Mouse (Mus musculus) midbrain, postnatal 0 days (tissue): ENCODE measurements around the gene 2010109A12Rik. TPM values are rescaled to one million over a fixed set of nuclear protein-coding genes. Genes with fewer than 3 reads are reported as not detected.

Source experiments
- ATAC-seq: fragments of 200-750 bp; cut with Nextera tagmentation; 2 replicates; pipeline ENCODE4 v1.8.0; 2017; ENCODE audit warnings: moderate number of reproducible peaks, mild to moderate bottlenecking, moderate TSS enrichment, moderate library complexity; ENCODE audit not compliant: low FRiP score
- DNase-seq: peaks from one replicate; pipeline ENCODE4 v3.0.0-alpha.2; 2015; ENCODE audit warnings: low spot score
- H3K27ac ChIP-seq: fragments of 300-500 bp; sonication (generic); 2 replicates; pipeline ENCODE4 v1.5.1; 2014; ENCODE audit warnings: low read depth, mild to moderate bottlenecking, low read length, mixed read lengths
- H3K27me3 ChIP-seq: fragments of 300-500 bp; sonication (generic); 2 replicates; pipeline ENCODE4 v1.6.1; 2014; ENCODE audit warnings: low read length, control low read depth, mixed read lengths; ENCODE audit not compliant: insufficient read depth
- H3K36me3 ChIP-seq: fragments of 300-500 bp; sonication (generic); 2 replicates; pipeline ENCODE4 v1.6.1; 2014; ENCODE audit warnings: low read length, control low read depth, mixed read lengths; ENCODE audit not compliant: insufficient read depth
- H3K4me1 ChIP-seq: fragments of 300-500 bp; sonication (generic); 2 replicates; pipeline ENCODE4 v1.6.1; 2014; ENCODE audit warnings: mild to moderate bottlenecking, control low read depth, antibody characterized with exemption, low read length, mixed read lengths; ENCODE audit not compliant: insufficient read depth
- H3K4me2 ChIP-seq: fragments of 300-500 bp; sonication (generic); 2 replicates; pipeline ENCODE4 v1.6.1; 2014; ENCODE audit warnings: low read depth, mild to moderate bottlenecking, low read length, mixed read lengths; ENCODE audit not compliant: poor library complexity, severe bottlenecking
- H3K4me3 ChIP-seq: fragments of 300-500 bp; sonication (generic); 2 replicates; pipeline ENCODE4 v1.5.1; 2014; ENCODE audit warnings: low read depth, mild to moderate bottlenecking, low read length, moderate library complexity
- H3K9ac ChIP-seq: fragments of 300-500 bp; sonication (generic); replicated peaks from 2 replicates; pipeline ENCODE4 v1.6.1; 2014; ENCODE audit warnings: mild to moderate bottlenecking, low read length, moderate library complexity, mixed read lengths; ENCODE audit not compliant: poor library complexity, severe bottlenecking
- H3K9me3 ChIP-seq: fragments of 300-500 bp; sonication (generic); 2 replicates; pipeline ENCODE4 v1.6.1; 2016; ENCODE audit warnings: low read length, control low read depth
- CTCF ChIP-seq: IDR thresholded peaks from 2 replicates; pipeline ENCODE4 v1.5.1; 2016; ENCODE audit warnings: antibody characterized with exemption, mild to moderate bottlenecking
- WGBS: fragments of 180-500 bp; shearing (Covaris S2); extraction: QIAGEN DNeasy Blood & Tissue Kit; methylation state at CpG from one replicate; pipeline ENCODE4 v1.1.7; 2014; 5-methylcytosine and 5-hydroxymethylcytosine counted together
- polyA plus RNA-seq: library from polyadenylated mRNA; unstranded; fragments of >200 nt; fragmentation: Nextera tagmentation; extraction: Ambion mirVana; gene quantifications from 2 replicates; pipeline ENCODE4 v1.2.1, GENCODE M21; 2015
- total RNA-seq: library from RNA; depleted of rRNA; stranded (reverse); fragments of >200 nt; gene quantifications from 2 replicates; pipeline ENCODE4 v1.2.3, GENCODE M21; 2014

Gene 2010109A12Rik
- total and polyA plus RNA-seq, 2 experiments from 2014 or later, result 0.27 TPM; not detected in 1

- Histone ChIP-seq H3K4me1 (no peaks in the 10 kb centered on the region), H3K36me3 (peaks cover 29% of the 10 kb centered on the region), H3K27me3 (no peaks in the 10 kb centered on the region), H3K27ac (no peak overlapping the region), H3K4me3 (no peak overlapping the region), H3K9ac (no peak overlapping the region), H3K4me2 (no peak overlapping the region), H3K9me3 (no peaks in the 10 kb centered on the region)
- DNase-seq (no peak), ATAC-seq (no peak)
- 86% methylated on average over 6 of the region's 6 CpGs for WGBS
- TF ChIP-seq CTCF, result no peak
Observed at GRCm38 (mm10) chr5:93174675-93175074, 31.6 kb upstream of the 2010109A12Rik start.

GRCm38 (mm10) chr5:93178616-93179015 lies 27.7 kb upstream of the 2010109A12Rik start:
- TF ChIP-seq CTCF, result no peak
- Histone ChIP-seq H3K9ac (no peak overlapping the region), H3K4me1 (no peaks in the 10 kb centered on the region), H3K27me3 (no peaks in the 10 kb centered on the region), H3K36me3 (peaks cover 13% of the 10 kb centered on the region), H3K4me2 (no peak overlapping the region), H3K4me3 (no peak overlapping the region), H3K9me3 (no peaks in the 10 kb centered on the region), H3K27ac (no peak overlapping the region)
- DNase-seq, result no peak
- 85% methylated on average over 6 of the region's 6 CpGs for WGBS
- ATAC-seq, result no peak

DNA sequence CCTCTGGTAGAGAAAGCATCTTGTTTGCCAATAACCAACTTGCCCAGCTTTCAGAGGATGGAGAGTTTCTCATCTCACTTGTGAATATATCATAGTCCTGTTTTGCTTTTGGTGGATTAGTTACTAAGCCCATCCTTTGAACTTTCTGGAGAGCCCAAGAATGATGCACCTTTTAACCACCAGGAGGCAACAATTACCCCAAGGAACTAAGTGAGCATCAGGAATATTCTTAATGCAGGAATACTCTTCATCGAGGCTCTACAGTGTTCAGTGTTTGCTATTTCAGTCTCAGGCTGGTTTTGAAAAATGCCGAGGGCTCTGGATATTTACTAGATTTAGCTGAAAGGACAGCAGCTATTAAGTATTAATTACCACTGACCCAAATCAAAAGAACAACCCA lies 26.1 kb upstream of the 2010109A12Rik start:
- Histone ChIP-seq H3K9ac (no peak overlapping the region), H3K27me3 (no peaks in the 10 kb centered on the region), H3K9me3 (no peaks in the 10 kb centered on the region), H3K27ac (no peak overlapping the region), H3K4me3 (no peak overlapping the region), H3K4me2 (no peak overlapping the region), H3K36me3 (peaks cover 14% of the 10 kb centered on the region), H3K4me1 (no peaks in the 10 kb centered on the region)
- 61% methylated on average over 2 of the region's 2 CpGs for WGBS
- TF ChIP-seq CTCF, result peak; percentile 68
- no peak for ATAC-seq
- DNase-seq, result peak; percentile 35

DNA sequence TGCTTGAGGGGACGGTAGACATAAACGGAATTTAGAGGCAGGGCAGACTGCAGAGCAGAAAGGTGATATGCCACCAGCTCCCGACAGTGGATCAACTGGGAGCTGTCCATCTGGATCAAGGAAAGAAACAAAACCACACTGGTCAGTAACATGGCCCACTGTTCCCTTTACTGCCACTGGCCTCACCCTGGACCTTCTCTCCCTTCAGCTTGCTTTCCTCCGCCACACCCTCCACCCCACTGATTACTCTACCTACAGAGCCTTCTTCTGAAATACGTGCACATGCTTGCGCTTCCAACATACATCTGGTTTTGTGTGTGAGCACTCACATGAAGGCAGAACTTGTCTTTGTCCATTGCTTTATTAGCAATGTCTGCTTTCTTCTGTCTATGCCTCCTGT lies 23.0 kb upstream of the 2010109A12Rik start:
- H3K36me3 ChIP-seq, result peaks cover 16% of the 10 kb centered on the region
- no peaks in the 10 kb centered on the region for H3K27me3 ChIP-seq
- DNase-seq (no peak), ATAC-seq (no peak)
- no peak for TF ChIP-seq CTCF
- H3K4me3 ChIP-seq, result no peak overlapping the region
- H3K4me1 ChIP-seq, result no peaks in the 10 kb centered on the region
- H3K9me3 ChIP-seq, result no peaks in the 10 kb centered on the region
- 75% methylated on average over 6 of the region's 6 CpGs for WGBS
- H3K4me2 ChIP-seq, result no peak overlapping the region
- H3K9ac ChIP-seq, result no peak overlapping the region
- no peak overlapping the region for H3K27ac ChIP-seq

DNA sequence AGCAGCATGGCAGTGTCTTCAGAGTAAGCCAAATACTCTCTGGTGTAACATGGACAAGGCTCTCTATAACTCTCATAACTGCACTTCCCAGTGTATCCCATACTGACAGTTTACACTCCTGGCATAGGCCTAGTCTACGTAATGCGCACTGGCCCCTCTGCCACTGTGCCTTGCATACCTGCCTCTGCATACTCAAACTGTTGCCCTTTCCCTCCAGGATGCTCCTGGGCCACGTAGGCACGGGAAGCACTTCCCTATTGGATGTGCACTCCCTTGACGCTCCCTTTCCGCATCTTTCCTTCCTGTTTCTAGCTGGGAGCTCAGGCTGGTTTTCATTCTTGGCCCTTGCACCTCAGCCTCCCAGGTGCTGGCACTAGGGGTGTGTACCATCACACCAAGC lies 21.8 kb upstream of the 2010109A12Rik start:
- TF ChIP-seq CTCF, result no peak
- DNase-seq (no peak), ATAC-seq (no peak)
- no peaks in the 10 kb centered on the region for H3K27me3 ChIP-seq
- no peaks in the 10 kb centered on the region for H3K9me3 ChIP-seq
- no peak overlapping the region for H3K27ac ChIP-seq
- H3K36me3 ChIP-seq, result peaks cover 17% of the 10 kb centered on the region
- H3K4me3 ChIP-seq, result no peak overlapping the region
- H3K4me1 ChIP-seq, result no peaks in the 10 kb centered on the region
- H3K4me2 ChIP-seq, result no peak overlapping the region
- WGBS, result 93% methylated on average over 6 of the region's 6 CpGs
- no peak overlapping the region for H3K9ac ChIP-seq

- H3K4me2 ChIP-seq, result no peak overlapping the region
- no peak overlapping the region for H3K27ac ChIP-seq
- no peaks in the 10 kb centered on the region for H3K9me3 ChIP-seq
- peaks cover 13% of the 10 kb centered on the region for H3K36me3 ChIP-seq
- H3K4me3 ChIP-seq, result no peak overlapping the region
- ATAC-seq (no peak), DNase-seq (no peak)
- TF ChIP-seq CTCF, result no peak
- WGBS, result 59% methylated on average over 3 of the region's 3 CpGs
- H3K4me1 ChIP-seq, result no peaks in the 10 kb centered on the region
- no peak overlapping the region for H3K9ac ChIP-seq
- H3K27me3 ChIP-seq, result no peaks in the 10 kb centered on the region
Observed at GRCm38 (mm10) chr5:93189607-93190006, 16.7 kb upstream of the 2010109A12Rik start.
